Mouse (Mus musculus): ENCODE results near the gene Prdm12.
"Not testable (repeated sequence)": the region's sequence is repeated elsewhere in the genome, so short reads cannot be mapped to it uniquely, and the experiment has no call there.

Prdm12 gene

GRCm38 (mm10) chr2:31641929-31642328 is 2.1 kb downstream of the Prdm12 start:
- DNase-seq (ENCODE audit: low read depth, low spot score) = no peak

- DNase-seq (ENCODE audit: low read depth, low spot score) = no peak
Measured at GRCm38 (mm10) chr2:31653971-31654853, 14.4 kb downstream of the Prdm12 start.

- DNase-seq (ENCODE audit: low read depth, low spot score) = no peak
Measured at GRCm38 (mm10) chr2:31654854-31655559, 15.2 kb downstream of the Prdm12 start.

GRCm38 (mm10) chr2:31656374-31656773 is 16.5 kb downstream of the Prdm12 start:
- DNase-seq (ENCODE audit: low read depth, low spot score) = no peak

- no peak for DNase-seq (ENCODE audit: low read depth, low spot score)
Measured at GRCm38 (mm10) chr2:31662939-31663803, 23.3 kb downstream of the Prdm12 start.

GRCm38 (mm10) chr2:31663804-31664180 is 24.0 kb downstream of the Prdm12 start:
- no peak for DNase-seq (ENCODE audit: low read depth, low spot score)

GRCm38 (mm10) chr2:31667332-31667731 is 27.5 kb downstream of the Prdm12 start:
- no peak for DNase-seq (ENCODE audit: low read depth, low spot score)

GRCm38 (mm10) chr2:31670551-31671035 is 30.8 kb downstream of the Prdm12 start, which contains the start of gene Exosc2:
Gene Exosc2 (plus strand): TSS chr2:31670715.
- peak; percentile 88 for DNase-seq (ENCODE audit: low read depth, low spot score)

- no peak for DNase-seq (ENCODE audit: low read depth, low spot score)
Measured at GRCm38 (mm10) chr2:31678641-31679040, 38.8 kb downstream of the Prdm12 start.

- DNase-seq (ENCODE audit: low read depth, low spot score) = not testable (repeated sequence)
Measured at GRCm38 (mm10) chr2:31681051-31681707, 41.3 kb downstream of the Prdm12 start.

- DNase-seq (ENCODE audit: low read depth, low spot score) = no peak
Measured at GRCm38 (mm10) chr2:31681731-31682235, 41.9 kb downstream of the Prdm12 start.

GRCm38 (mm10) chr2:31683666-31684065 is 43.8 kb downstream of the Prdm12 start:
- peak; percentile 20 for DNase-seq (ENCODE audit: low read depth, low spot score)

- DNase-seq (ENCODE audit: low read depth, low spot score) = peak; percentile 89
Measured at GRCm38 (mm10) chr2:31688074-31688925, 48.5 kb downstream of the Prdm12 start, which contains the start of gene Abl1. Gene Abl1 (plus strand): TSS chr2:31688376.

- DNase-seq (ENCODE audit: low read depth, low spot score) = no peak
Measured at GRCm38 (mm10) chr2:31689045-31689444, 49.2 kb downstream of the Prdm12 start.

- no peak for DNase-seq (ENCODE audit: low read depth, low spot score)
Measured at GRCm38 (mm10) chr2:31690063-31690462, 50.2 kb downstream of the Prdm12 start.

- DNase-seq (ENCODE audit: low read depth, low spot score) = no peak
Measured at GRCm38 (mm10) chr2:31698209-31698608, 58.4 kb downstream of the Prdm12 start.

- DNase-seq (ENCODE audit: low read depth, low spot score) = no peak
Measured at GRCm38 (mm10) chr2:31700545-31701446, 61.0 kb downstream of the Prdm12 start.

GRCm38 (mm10) chr2:31703226-31703625 is 63.4 kb downstream of the Prdm12 start:
- no peak for DNase-seq (ENCODE audit: low read depth, low spot score)
